Mouse (Mus musculus) MEL (cell line): ENCODE measurements around the gene Nek11. TPM values are rescaled to one million over a fixed set of nuclear protein-coding genes. Genes with fewer than 3 reads are reported as not detected.

Experiments
- DNase-seq: peaks from one replicate; pipeline ENCODE4 v3.0.0; 2011; ENCODE audit warnings: low read depth, low spot score
- H3K27ac ChIP-seq: 2 replicates; pipeline ENCODE4 v1.5.1; 2012; ENCODE audit warnings: low read depth, mild to moderate bottlenecking, control low read depth, low read length, moderate library complexity; ENCODE audit not compliant: control insufficient read depth
- H3K27me3 ChIP-seq, 2 experiments: fragments of 150-350 bp in 1 of 2; sonication (generic) in 1 of 2; 2 replicates each; pipeline ENCODE4 v1.6.1; 2012; ENCODE audit warnings: low read length in 2 of 2, mild to moderate bottlenecking in 2 of 2, improper control_type of control experiment in 1 of 2, moderate library complexity in 1 of 2; ENCODE audit not compliant: insufficient read depth in 2 of 2, control insufficient read depth in 1 of 2
- H3K36me3 ChIP-seq, 2 experiments: 2 replicates each; pipeline ENCODE4 v1.6.1; 2012 to 2014; ENCODE audit warnings: low read length in 2 of 2, improper control_type of control experiment in 1 of 2, inconsistent platforms in 1 of 2, mild to moderate bottlenecking in 1 of 2; ENCODE audit not compliant: insufficient read depth in 2 of 2, control insufficient read depth in 1 of 2
- H3K4me1 ChIP-seq, 2 experiments: fragments of 150-350 bp in 1 of 2; sonication (generic) in 1 of 2; 2 replicates each; pipeline ENCODE4 v1.6.1; 2012; ENCODE audit warnings: low read length in 2 of 2, improper control_type of control experiment in 1 of 2, mild to moderate bottlenecking in 1 of 2; ENCODE audit not compliant: insufficient read depth in 2 of 2, control insufficient read depth in 1 of 2
- H3K4me3 ChIP-seq, 2 experiments: fragments of 150-350 bp in 1 of 2; sonication (generic) in 1 of 2; 2 replicates each; pipeline ENCODE4 v1.5.1; 2012; ENCODE audit warnings: low read depth in 2 of 2, low read length in 2 of 2, mild to moderate bottlenecking in 2 of 2, moderate library complexity in 2 of 2, control low read depth in 1 of 2, improper control_type of control experiment in 1 of 2; ENCODE audit not compliant: control insufficient read depth in 1 of 2, insufficient read depth in 1 of 2
- H3K79me2 ChIP-seq: 2 replicates; pipeline ENCODE4 v1.6.1; 2012; ENCODE audit warnings: mild to moderate bottlenecking, low read length, moderate library complexity; ENCODE audit not compliant: control insufficient read depth, poor library complexity, insufficient read depth
- H3K9ac ChIP-seq: 2 replicates; pipeline ENCODE4 v1.6.1; 2012; ENCODE audit warnings: low read depth, mild to moderate bottlenecking, control low read depth, low read length, moderate library complexity; ENCODE audit not compliant: control insufficient read depth, poor library complexity, severe bottlenecking
- H3K9me3 ChIP-seq: fragments of 150-350 bp; sonication (generic); replicated peaks from 2 replicates; pipeline ENCODE4 v1.6.1; 2012; ENCODE audit warnings: mild to moderate bottlenecking, low read length, improper control_type of control experiment, moderate library complexity; ENCODE audit not compliant: insufficient read depth
- CHD1 ChIP-seq: IDR thresholded peaks from 2 replicates; pipeline ENCODE4 v1.6.1; 2012; ENCODE audit warnings: low read depth, mild to moderate bottlenecking, inconsistent platforms, low read length, improper control_type of control experiment
- E2F4 ChIP-seq: IDR thresholded peaks from 2 replicates; pipeline ENCODE4 v1.6.1; 2011; ENCODE audit warnings: low read depth, low read length, improper control_type of control experiment, borderline replicate concordance
- EP300 ChIP-seq, 2 experiments: IDR thresholded peaks; 2 replicates each; pipeline ENCODE4 v1.6.1; 2011; ENCODE audit warnings: improper control_type of control experiment in 2 of 2, low read length in 2 of 2, low read depth in 1 of 2, mild to moderate bottlenecking in 1 of 2
- ETS1 ChIP-seq: IDR thresholded peaks from 2 replicates; pipeline ENCODE4 v1.6.1; 2012; ENCODE audit warnings: low read depth, mild to moderate bottlenecking, inconsistent platforms, low read length, improper control_type of control experiment, moderate library complexity
- GABPA ChIP-seq: IDR thresholded peaks from 2 replicates; pipeline ENCODE4 v1.6.1; 2012; ENCODE audit warnings: low read depth, mild to moderate bottlenecking, inconsistent platforms, low read length, improper control_type of control experiment, moderate library complexity
- KAT2A ChIP-seq: conservative IDR thresholded peaks from 2 replicates; pipeline ENCODE4 v1.6.1; 2012; ENCODE audit warnings: low read depth, low read length, improper control_type of control experiment, inconsistent platforms
- MAFK ChIP-seq: IDR thresholded peaks from 2 replicates; pipeline ENCODE4 v1.6.1; 2011; ENCODE audit warnings: low read depth, mild to moderate bottlenecking, low read length, improper control_type of control experiment, borderline replicate concordance
- MAZ ChIP-seq: IDR thresholded peaks from 2 replicates; pipeline ENCODE4 v1.6.1; 2012; ENCODE audit warnings: low read depth, mild to moderate bottlenecking, inconsistent platforms, low read length, improper control_type of control experiment
- MYB ChIP-seq: IDR thresholded peaks from 2 replicates; pipeline ENCODE4 v1.6.1; 2011; ENCODE audit warnings: mild to moderate bottlenecking, low read depth, low read length, improper control_type of control experiment
- NELFE ChIP-seq: IDR thresholded peaks from 2 replicates; pipeline ENCODE4 v1.6.1; 2011; ENCODE audit warnings: low read depth, low read length, improper control_type of control experiment
- NRF1 ChIP-seq: IDR thresholded peaks from 2 replicates; pipeline ENCODE4 v1.6.1; 2014; ENCODE audit warnings: low read depth, mild to moderate bottlenecking, inconsistent platforms, low read length, improper control_type of control experiment, moderate library complexity; ENCODE audit not compliant: poor library complexity, insufficient read depth, severe bottlenecking
- POLR2A ChIP-seq, 2 experiments: IDR thresholded peaks; 2 replicates each; pipeline ENCODE4 v1.6.1; 2011 to 2012; ENCODE audit warnings: low read length in 2 of 2, mild to moderate bottlenecking in 2 of 2, control low read depth in 1 of 2, improper control_type of control experiment in 1 of 2, low read depth in 1 of 2, moderate library complexity in 1 of 2; ENCODE audit not compliant: control insufficient read depth in 1 of 2, insufficient read depth in 1 of 2, poor library complexity in 1 of 2
- POLR2AphosphoS5 ChIP-seq: IDR thresholded peaks from 2 replicates; pipeline ENCODE4 v1.6.1; 2012; ENCODE audit warnings: low read depth, borderline replicate concordance, mild to moderate bottlenecking, inconsistent platforms, low read length, moderate library complexity, mixed read lengths
- RAD21 ChIP-seq: IDR thresholded peaks from 2 replicates; pipeline ENCODE4 v1.6.1; 2011; ENCODE audit warnings: mild to moderate bottlenecking, low read depth, low read length, improper control_type of control experiment
- TAL1 ChIP-seq: IDR thresholded peaks from 2 replicates; pipeline ENCODE4 v1.6.1; 2012; ENCODE audit warnings: mild to moderate bottlenecking, inconsistent platforms, low read length, moderate library complexity, mixed read lengths
- TBP ChIP-seq: IDR thresholded peaks from 2 replicates; pipeline ENCODE4 v1.8.0; 2011; ENCODE audit warnings: low read depth, low read length, improper control_type of control experiment
- ZKSCAN1 ChIP-seq: IDR thresholded peaks from 2 replicates; pipeline ENCODE4 v1.6.1; 2012; ENCODE audit warnings: low read depth, mild to moderate bottlenecking, inconsistent platforms, low read length, improper control_type of control experiment, moderate library complexity
- ZMIZ1 ChIP-seq: IDR thresholded peaks from 2 replicates; pipeline ENCODE4 v1.6.1; 2012; ENCODE audit warnings: low read depth, mild to moderate bottlenecking, inconsistent platforms, low read length, improper control_type of control experiment, moderate library complexity
- polyA plus RNA-seq, 2 experiments: library from polyadenylated mRNA; stranded (reverse) in 1 of 2; unstranded in 1 of 2; fragments of >175 nt in 1 of 2; fragments of >200 nt in 1 of 2; gene quantifications; 2 replicates each; pipeline versions ENCODE4 v1.2.1 to v1.2.4; 2012; ENCODE audit warnings: low replicate concordance in 2 of 2, low read depth in 1 of 2; ENCODE audit not compliant: insufficient read length in 2 of 2, insufficient read depth in 1 of 2, missing spikeins in 1 of 2
- total RNA-seq: library from RNA; depleted of rRNA; stranded (reverse); fragments of 300-350 nt; gene quantifications from 2 replicates; pipeline ENCODE4 v1.2.3, GENCODE M21; 2012

Gene Nek11
- total and polyA plus RNA-seq, 3 experiments, result 0.03 TPM; not detected in 2

GRCm38 (mm10) chr9:105313250-105313649, 82.1 kb downstream of the Nek11 start:
- no peak for TF ChIP-seq TBP
- TF ChIP-seq, all 39 proteins: peak for 0
- H3K27me3 ChIP-seq, result no peaks in the 10 kb centered on the region
- no peak for DNase-seq

DNA sequence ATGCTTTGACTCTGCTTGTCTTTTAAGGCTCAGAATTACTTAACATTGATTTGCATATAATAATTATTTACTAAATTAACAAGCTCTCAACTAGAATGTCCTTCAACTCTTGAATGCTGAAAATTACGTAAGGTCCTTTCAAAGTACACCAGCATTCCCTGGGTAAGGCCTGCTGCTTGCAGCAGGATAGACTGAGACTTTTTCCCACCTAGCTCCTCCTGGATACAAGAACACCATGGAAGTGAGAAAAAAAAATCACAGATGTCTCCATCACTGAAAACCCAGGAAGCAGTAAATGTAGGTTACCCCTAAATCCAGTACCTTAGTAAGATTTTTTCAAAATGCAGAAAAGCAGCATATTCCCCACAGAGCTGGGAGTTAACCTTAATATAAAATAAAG, 82.6 kb downstream of the Nek11 start:
- no peak overlapping the region for H3K4me3 ChIP-seq
- no peak for DNase-seq
- no peak for TF ChIP-seq E2F4
- TF ChIP-seq TBP, result no peak
- no peak for TF ChIP-seq ZMIZ1
- TF ChIP-seq POLR2A (IDR thresholded peaks at IDR 0.05; ENCODE audit: control insufficient read depth in 1 of 2, insufficient read depth in 1 of 2, low read depth in 1 of 2, low read length in 2 of 2, poor library complexity in 1 of 2), result no peak
- TF ChIP-seq KAT2A, result no peak
- no peak for TF ChIP-seq NRF1
- TF ChIP-seq TAL1, result no peak
- no peak for TF ChIP-seq ETS1
- TF ChIP-seq RAD21, result no peak
- no peak for TF ChIP-seq MAFK
- TF ChIP-seq ZKSCAN1, result no peak
- no peak for TF ChIP-seq MAZ
- no peak for TF ChIP-seq MYB
- no peak for TF ChIP-seq POLR2AphosphoS5
- TF ChIP-seq CHD1, result no peak
- no peak for TF ChIP-seq GABPA
- no peak for TF ChIP-seq NELFE
- no peak for TF ChIP-seq EP300 (IDR thresholded peaks at IDR 0.05; ENCODE audit: low read depth in 1 of 2, low read length in 2 of 2)
- H3K36me3 ChIP-seq, result no peaks in the 10 kb centered on the region
- no peaks in the 10 kb centered on the region for H3K79me2 ChIP-seq
- H3K27ac ChIP-seq, result no peak overlapping the region
- H3K9ac ChIP-seq, result no peak overlapping the region
- no peaks in the 10 kb centered on the region for H3K9me3 ChIP-seq
- no peaks in the 10 kb centered on the region for H3K4me1 ChIP-seq
- H3K27me3 ChIP-seq, result no peaks in the 10 kb centered on the region

More at GRCm38 (mm10) chr9:105313250-105313649, 82.1 kb downstream of the Nek11 start:
- no peak overlapping the region for H3K27ac ChIP-seq
- H3K79me2 ChIP-seq, result no peaks in the 10 kb centered on the region
- no peaks in the 10 kb centered on the region for H3K4me1 ChIP-seq
- H3K9me3 ChIP-seq, result no peaks in the 10 kb centered on the region
- H3K36me3 ChIP-seq, result no peaks in the 10 kb centered on the region
- H3K4me3 ChIP-seq, result no peak overlapping the region
- no peak overlapping the region for H3K9ac ChIP-seq
